Mouse (Mus musculus): Measurements from ENCODE around the gene Abhd5. TPM values are rescaled to one million over a fixed set of nuclear protein-coding genes. Genes with fewer than 3 reads are reported as not detected.

The Abhd5 gene
- total RNA-seq (2014; fragmentation: Nextera tagmentation) = 62.9 and 71.7 TPM in 2 replicates
- 53.2 and 54.7 TPM in 2 replicates for total RNA-seq (2017)
- 20.9 and 25.8 TPM in 2 replicates for polyA plus RNA-seq (2012)

DNA sequence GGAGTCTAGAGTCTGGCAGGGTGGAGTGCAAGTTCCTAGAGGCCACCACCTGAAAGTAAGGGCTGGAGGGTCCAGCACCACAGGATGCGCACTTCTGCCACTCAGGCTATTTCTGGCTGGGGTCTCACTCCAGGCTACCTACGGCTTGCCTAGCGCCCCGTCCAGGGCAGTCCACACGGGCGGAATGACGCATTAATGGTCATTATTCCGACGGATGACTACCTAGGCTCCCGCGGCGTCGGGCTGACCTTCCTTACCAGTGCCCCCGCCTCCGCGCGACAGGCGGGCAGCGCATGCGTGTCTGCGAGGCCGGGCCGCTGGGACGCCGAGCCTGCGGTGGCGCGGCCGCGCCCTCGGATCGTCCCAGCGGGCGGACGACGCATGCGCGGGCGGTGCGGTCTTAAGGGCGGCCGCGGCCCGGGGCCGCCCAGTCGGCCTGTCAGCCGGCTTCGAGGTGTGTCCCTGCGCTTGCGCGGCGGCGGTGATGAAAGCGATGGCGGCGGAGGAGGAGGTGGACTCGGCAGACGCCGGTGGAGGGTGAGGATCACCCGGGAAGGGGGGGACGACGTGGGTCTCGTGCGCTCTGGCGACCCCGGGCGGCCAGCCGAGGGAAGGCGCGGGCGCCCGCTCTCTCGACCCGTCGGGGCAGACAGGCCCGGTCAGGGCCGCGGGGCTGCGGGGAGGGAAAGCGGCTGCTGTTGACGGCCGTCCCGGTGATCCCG is at the start of gene Abhd5:
TSS of gene Abhd5 (plus strand) at position 306 of the 722 bp plus-strand sequence.
- ATAC-seq (ENCODE audit: extremely low read depth, insufficient number of reproducible peaks, low FRiP score, poor library complexity, severe bottlenecking) (peak; percentile 23; the same call in 1 of the 2 replicates), DNase-seq (ENCODE audit: low spot score) (peak; percentile 96)
- Histone ChIP-seq H3K9me3 (replicated peaks) (no peaks in the 10 kb centered on the region), H3K4me1 (ENCODE audit: insufficient read depth, low read depth, low read length) (peaks cover 80% of the 10 kb centered on the region), H3K36me3 (replicated peaks) (peaks cover 9% of the 10 kb centered on the region), H3K27me3 (ENCODE audit: insufficient read depth, low read length) (no peaks in the 10 kb centered on the region), H3K4me3 (ENCODE audit: low read depth, low read length) (peak within 1 kb of the TSS; percentile 87)
- TF ChIP-seq TAL1 (conservative IDR thresholded peaks at IDR 0.05; ENCODE audit: low read depth, low read length) (no peak), CTCF (IDR thresholded peaks at IDR 0.05; ENCODE audit: low read depth, low read length) (0 out of 2 replicates have a peak, but pooled peaks have one; percentile 12), GATA2 (IDR thresholded peaks at IDR 0.05; ENCODE audit: borderline replicate concordance, low read depth, low read length) (no peak), GATA1 (IDR thresholded peaks at IDR 0.05; ENCODE audit: borderline replicate concordance, low read length) (no peak)

DNA sequence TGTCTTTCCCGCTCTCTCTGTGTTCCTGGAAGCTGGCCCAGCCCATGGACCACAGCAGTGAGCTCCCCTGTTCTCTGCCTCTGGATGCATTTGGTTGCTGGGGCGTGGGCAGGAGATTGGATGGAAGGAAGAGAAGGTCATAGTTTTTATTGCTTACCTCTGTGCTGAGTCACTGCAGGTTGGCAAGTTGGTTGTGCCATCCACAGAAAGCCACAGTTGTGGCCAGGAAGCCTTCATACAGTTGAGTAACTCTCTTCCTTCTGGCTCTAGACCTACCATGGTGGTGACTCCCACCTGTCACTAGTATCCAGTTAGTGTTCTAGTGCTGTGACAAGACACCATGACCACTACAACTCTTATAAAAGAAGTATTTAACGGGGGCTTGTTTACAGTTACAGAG is 46.1 kb upstream of the Abhd5 start:
- Histone ChIP-seq H3K36me3 (replicated peaks) (no peaks in the 10 kb centered on the region), H3K4me3 (ENCODE audit: low read depth, low read length) (no peak overlapping the region), H3K4me1 (ENCODE audit: insufficient read depth, low read depth, low read length) (peaks cover 29% of the 10 kb centered on the region), H3K27me3 (ENCODE audit: insufficient read depth, low read length) (no peaks in the 10 kb centered on the region), H3K9me3 (replicated peaks) (no peaks in the 10 kb centered on the region)
- no peak for ATAC-seq (ENCODE audit: extremely low read depth, insufficient number of reproducible peaks, low FRiP score, poor library complexity, severe bottlenecking)
- DNase-seq (ENCODE audit: low spot score) = no peak
- TF ChIP-seq POLR2AphosphoS5 (IDR thresholded peaks at IDR 0.05; ENCODE audit: insufficient replicate concordance, low read depth, low read length) = no peak
- TF ChIP-seq GATA1 (IDR thresholded peaks at IDR 0.05; ENCODE audit: borderline replicate concordance, low read length) = no peak
- no peak for TF ChIP-seq TAL1 (conservative IDR thresholded peaks at IDR 0.05; ENCODE audit: low read depth, low read length)
- no peak for TF ChIP-seq CTCF (IDR thresholded peaks at IDR 0.05; ENCODE audit: low read depth, low read length)
- TF ChIP-seq GATA2 (IDR thresholded peaks at IDR 0.05; ENCODE audit: borderline replicate concordance, low read depth, low read length) = no peak

DNA sequence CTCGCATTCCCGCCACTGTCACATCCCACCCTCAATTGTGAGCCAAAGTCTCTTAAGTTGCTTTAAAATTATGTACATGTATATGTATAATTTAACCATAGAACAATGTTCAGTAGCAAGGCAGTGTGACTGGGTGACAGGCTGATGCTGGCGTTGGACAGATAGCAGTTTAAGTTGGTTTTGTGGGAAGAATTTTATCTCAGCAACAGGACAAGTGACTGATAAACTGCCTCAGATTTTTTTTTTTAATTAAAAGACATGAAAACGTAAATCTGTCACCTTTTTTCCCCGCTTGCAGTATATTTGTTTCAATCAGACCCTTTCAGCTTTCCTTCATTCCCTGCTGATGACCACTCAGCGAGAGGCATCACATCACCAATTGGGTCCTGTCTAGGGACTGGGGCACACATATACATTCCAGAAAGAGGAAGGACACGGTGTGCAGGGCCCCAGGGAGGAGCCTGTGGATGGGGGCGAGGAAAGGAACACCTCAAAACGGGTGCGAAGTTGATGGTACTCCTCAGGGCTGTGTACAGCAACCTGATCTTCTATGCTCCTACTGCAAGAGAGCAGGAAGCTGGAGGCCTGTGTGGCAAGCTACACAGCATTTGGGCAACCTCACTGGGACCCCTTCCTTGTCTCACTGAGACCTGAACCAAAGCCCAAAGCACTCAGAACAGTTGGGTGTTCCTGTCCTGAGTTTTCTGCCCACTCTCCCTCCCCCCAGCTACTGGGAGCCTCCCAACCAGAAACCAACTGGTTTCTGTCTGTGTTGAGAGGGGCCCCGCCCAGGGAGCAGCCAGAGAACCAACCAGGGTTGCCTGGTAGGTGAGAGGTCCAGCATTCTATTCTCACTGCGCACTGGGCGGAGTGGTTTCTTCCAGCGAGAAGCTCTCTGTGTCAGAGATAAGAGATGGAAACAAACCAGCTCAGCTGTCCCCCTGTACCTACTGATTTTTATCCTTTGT is 42.1 kb upstream of the Abhd5 start:
- Histone ChIP-seq H3K4me1 (ENCODE audit: insufficient read depth, low read depth, low read length) (peaks cover 55% of the 10 kb centered on the region), H3K36me3 (replicated peaks) (no peaks in the 10 kb centered on the region), H3K27me3 (ENCODE audit: insufficient read depth, low read length) (no peaks in the 10 kb centered on the region), H3K9me3 (replicated peaks) (no peaks in the 10 kb centered on the region), H3K4me3 (ENCODE audit: low read depth, low read length) (peak overlapping the region; percentile 51; the same call in 1 of the 2 replicates)
- ATAC-seq (ENCODE audit: extremely low read depth, insufficient number of reproducible peaks, low FRiP score, poor library complexity, severe bottlenecking) (peak; percentile 85), DNase-seq (ENCODE audit: low spot score) (peak; percentile 65)
- TF ChIP-seq CTCF (IDR thresholded peaks at IDR 0.05; ENCODE audit: low read depth, low read length) (no peak), GATA2 (IDR thresholded peaks at IDR 0.05; ENCODE audit: borderline replicate concordance, low read depth, low read length) (no peak), GATA1 (IDR thresholded peaks at IDR 0.05; ENCODE audit: borderline replicate concordance, low read length) (no peak), TAL1 (conservative IDR thresholded peaks at IDR 0.05; ENCODE audit: low read depth, low read length) (no peak), POLR2AphosphoS5 (IDR thresholded peaks at IDR 0.05; ENCODE audit: insufficient replicate concordance, low read depth, low read length) (no peak)

DNA sequence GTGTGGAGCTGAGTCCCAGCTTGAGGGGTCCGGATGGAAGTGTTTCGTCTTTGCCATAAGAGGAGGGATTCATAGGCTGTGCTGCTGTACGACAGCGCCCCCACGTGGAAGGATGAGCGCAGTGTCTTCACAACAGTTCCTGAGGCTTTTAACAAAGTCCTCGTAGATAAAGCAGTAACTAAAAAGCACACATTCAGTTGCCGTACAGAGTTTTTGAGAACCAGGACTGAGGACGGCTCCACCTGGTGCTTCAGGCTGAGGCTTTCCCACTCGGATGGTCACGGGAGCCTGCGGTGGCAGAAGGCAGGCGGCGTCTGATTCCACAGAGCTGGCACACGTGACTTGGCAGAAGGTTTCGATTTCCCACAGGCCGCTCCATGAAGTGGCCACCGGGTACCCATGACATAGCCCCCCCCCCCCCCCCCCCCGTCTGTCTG is 40.8 kb upstream of the Abhd5 start:
- DNase-seq (ENCODE audit: low spot score) (peak; percentile 58), ATAC-seq (ENCODE audit: extremely low read depth, insufficient number of reproducible peaks, low FRiP score, poor library complexity, severe bottlenecking) (peak; percentile 50)
- Histone ChIP-seq H3K4me1 (ENCODE audit: insufficient read depth, low read depth, low read length) (peaks cover 48% of the 10 kb centered on the region), H3K4me3 (ENCODE audit: low read depth, low read length) (peak overlapping the region; percentile 68), H3K9me3 (replicated peaks) (no peaks in the 10 kb centered on the region), H3K27me3 (ENCODE audit: insufficient read depth, low read length) (no peaks in the 10 kb centered on the region), H3K36me3 (replicated peaks) (no peaks in the 10 kb centered on the region)
- TF ChIP-seq TAL1 (conservative IDR thresholded peaks at IDR 0.05; ENCODE audit: low read depth, low read length) = no peak
- no peak for TF ChIP-seq GATA2 (IDR thresholded peaks at IDR 0.05; ENCODE audit: borderline replicate concordance, low read depth, low read length)
- TF ChIP-seq CTCF (IDR thresholded peaks at IDR 0.05; ENCODE audit: low read depth, low read length) = peak; percentile 91
- no peak for TF ChIP-seq POLR2AphosphoS5 (IDR thresholded peaks at IDR 0.05; ENCODE audit: insufficient replicate concordance, low read depth, low read length)
- no peak for TF ChIP-seq GATA1 (IDR thresholded peaks at IDR 0.05; ENCODE audit: borderline replicate concordance, low read length)

DNA sequence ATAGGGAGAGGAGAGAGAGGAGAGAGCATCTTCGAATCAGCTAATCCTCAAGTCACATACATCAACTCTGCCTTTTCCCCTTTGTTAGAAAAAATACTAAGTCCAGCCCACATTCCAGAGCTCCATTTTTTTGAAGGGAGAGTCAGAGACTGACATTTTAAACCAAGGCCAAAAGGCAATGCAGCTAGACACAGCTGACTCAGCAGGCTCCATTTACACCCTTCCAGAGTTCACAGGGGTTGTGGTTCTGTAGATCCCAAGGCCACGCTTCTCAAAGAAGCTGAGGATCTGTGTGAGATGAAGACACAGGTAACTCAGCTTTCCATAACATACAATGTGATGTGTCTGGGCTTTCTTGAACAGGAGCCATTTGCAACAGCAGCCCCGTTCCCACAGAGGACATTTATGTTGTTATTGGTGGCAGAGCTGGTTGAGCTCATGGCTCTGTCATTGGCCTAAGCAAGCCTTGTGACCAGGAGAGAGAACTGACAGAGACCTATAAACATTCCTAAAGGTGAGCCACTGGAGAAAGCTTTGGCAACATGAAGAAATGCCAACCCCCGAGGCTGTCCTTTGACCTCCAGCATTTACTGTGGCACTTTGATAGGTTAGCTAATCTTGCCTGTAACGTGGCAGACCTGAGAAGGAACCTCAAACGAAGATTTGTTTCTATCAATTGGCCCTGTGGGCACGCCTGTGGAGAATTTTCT is 40.2 kb upstream of the Abhd5 start:
- H3K4me3 ChIP-seq (ENCODE audit: low read depth, low read length) = peak overlapping the region; percentile 68; the same call in 1 of the 2 replicates
- no peaks in the 10 kb centered on the region for H3K36me3 ChIP-seq (replicated peaks)
- H3K9me3 ChIP-seq (replicated peaks) = no peaks in the 10 kb centered on the region
- TF ChIP-seq GATA1 (IDR thresholded peaks at IDR 0.05; ENCODE audit: borderline replicate concordance, low read length) (no peak), POLR2AphosphoS5 (IDR thresholded peaks at IDR 0.05; ENCODE audit: insufficient replicate concordance, low read depth, low read length) (no peak), CTCF (IDR thresholded peaks at IDR 0.05; ENCODE audit: low read depth, low read length) (no peak), GATA2 (IDR thresholded peaks at IDR 0.05; ENCODE audit: borderline replicate concordance, low read depth, low read length) (no peak), TAL1 (conservative IDR thresholded peaks at IDR 0.05; ENCODE audit: low read depth, low read length) (no peak)
- H3K4me1 ChIP-seq (ENCODE audit: insufficient read depth, low read depth, low read length) = peaks cover 48% of the 10 kb centered on the region
- ATAC-seq (ENCODE audit: extremely low read depth, insufficient number of reproducible peaks, low FRiP score, poor library complexity, severe bottlenecking) (no peak), DNase-seq (ENCODE audit: low spot score) (no peak)
- H3K27me3 ChIP-seq (ENCODE audit: insufficient read depth, low read length) = no peaks in the 10 kb centered on the region
